Mouse (Mus musculus) testis, adult 2 months (tissue): ENCODE measurements around the gene Tspan2. TPM values are rescaled to one million over a fixed set of nuclear protein-coding genes. Genes with fewer than 3 reads are reported as not detected.

Source experiments
- H3K27ac ChIP-seq: fragments of 200-500 bp; 2 replicates; pipeline ENCODE4 v1.5.1; 2012; ENCODE audit warnings: low read depth, low read length; ENCODE audit not compliant: control insufficient read depth, insufficient read depth
- H3K27me3 ChIP-seq: fragments of 200-500 bp; 2 replicates; pipeline ENCODE4 v1.6.1; 2012; ENCODE audit warnings: mild to moderate bottlenecking, low read length, moderate library complexity; ENCODE audit not compliant: control insufficient read depth, insufficient read depth
- H3K36me3 ChIP-seq: fragments of 200-500 bp; 2 replicates; pipeline ENCODE4 v1.6.1; 2012; ENCODE audit warnings: mild to moderate bottlenecking, low read length; ENCODE audit not compliant: control insufficient read depth, insufficient read depth
- H3K4me1 ChIP-seq: fragments of 200-500 bp; 2 replicates; pipeline ENCODE4 v1.6.1; 2012; ENCODE audit warnings: low read length; ENCODE audit not compliant: control insufficient read depth, insufficient read depth
- H3K4me3 ChIP-seq: fragments of 200-500 bp; 2 replicates; pipeline ENCODE4 v1.5.1; 2012; ENCODE audit warnings: low read depth, mild to moderate bottlenecking, low read length, moderate library complexity, mixed read lengths; ENCODE audit not compliant: control insufficient read depth
- CTCF ChIP-seq: fragments of 200-500 bp; IDR thresholded peaks from 2 replicates; pipeline ENCODE4 v1.5.1; 2012; ENCODE audit warnings: low read depth, mild to moderate bottlenecking, inconsistent platforms, low read length, moderate library complexity; ENCODE audit not compliant: control insufficient read depth, insufficient read depth, insufficient replicate concordance
- POLR2A ChIP-seq: fragments of 200-500 bp; IDR thresholded peaks from 2 replicates; pipeline ENCODE4 v1.6.1; 2012; ENCODE audit warnings: low read depth, mild to moderate bottlenecking, inconsistent platforms, low read length, moderate library complexity; ENCODE audit not compliant: control insufficient read depth
- polyA plus RNA-seq: library from polyadenylated mRNA; depleted of rRNA; stranded (reverse); fragments of >200 nt; gene quantifications from 2 replicates; pipeline ENCODE4 v1.2.3, GENCODE M21; 2012; rRNA removed

The Tspan2 gene
- polyA plus RNA-seq, result 0.96 and 0.98 TPM in 2 replicates

GRCm38 (mm10) chr3:102734313-102735030 is at the start of gene Tspan2:
TSS of gene Tspan2 (plus strand) at chr3:102734529.
- no peak for TF ChIP-seq CTCF
- TF ChIP-seq POLR2A, result no peak

GRCm38 (mm10) chr3:102686861-102687260 is 47.5 kb upstream of the Tspan2 start:
- no peak overlapping the region for H3K27ac ChIP-seq
- TF ChIP-seq CTCF, result no peak
- no peak for TF ChIP-seq POLR2A

More at GRCm38 (mm10) chr3:102734313-102735030, at the start of gene Tspan2:
- H3K4me1 ChIP-seq, result peaks cover 14% of the 10 kb centered on the region
- H3K36me3 ChIP-seq, result no peaks in the 10 kb centered on the region
- no peaks in the 10 kb centered on the region for H3K27me3 ChIP-seq
- H3K27ac ChIP-seq, result no peak within 1 kb of the TSS
- H3K4me3 ChIP-seq, result peak within 1 kb of the TSS; percentile 78

GRCm38 (mm10) chr3:102687852-102688251 is 46.5 kb upstream of the Tspan2 start:
- TF ChIP-seq CTCF (no peak), POLR2A (no peak)
- Histone ChIP-seq H3K4me1 (no peaks in the 10 kb centered on the region), H3K36me3 (no peaks in the 10 kb centered on the region), H3K27me3 (no peaks in the 10 kb centered on the region), H3K4me3 (no peak overlapping the region), H3K27ac (no peak overlapping the region)

More at GRCm38 (mm10) chr3:102686861-102687260, 47.5 kb upstream of the Tspan2 start:
- Histone ChIP-seq H3K4me1 (no peaks in the 10 kb centered on the region), H3K27me3 (no peaks in the 10 kb centered on the region), H3K4me3 (no peak overlapping the region), H3K36me3 (no peaks in the 10 kb centered on the region)

GRCm38 (mm10) chr3:102691802-102692484 is 42.4 kb upstream of the Tspan2 start:
- H3K4me3 ChIP-seq, result no peak overlapping the region
- H3K36me3 ChIP-seq, result no peaks in the 10 kb centered on the region
- no peak for TF ChIP-seq POLR2A
- TF ChIP-seq CTCF, result peak; percentile 68; the same call in 1 of the 2 replicates
- H3K27ac ChIP-seq, result no peak overlapping the region
- no peaks in the 10 kb centered on the region for H3K4me1 ChIP-seq
- H3K27me3 ChIP-seq, result no peaks in the 10 kb centered on the region

- Histone ChIP-seq H3K27ac (no peak overlapping the region), H3K4me3 (no peak overlapping the region)
- TF ChIP-seq POLR2A, result no peak
Observed at GRCm38 (mm10) chr3:102692758-102693325, 41.5 kb upstream of the Tspan2 start.

GRCm38 (mm10) chr3:102698127-102698526 is 36.2 kb upstream of the Tspan2 start:
- Histone ChIP-seq H3K27ac (no peak overlapping the region), H3K4me3 (no peak overlapping the region), H3K27me3 (no peaks in the 10 kb centered on the region), H3K4me1 (peaks cover 6% of the 10 kb centered on the region), H3K36me3 (no peaks in the 10 kb centered on the region)
- TF ChIP-seq CTCF, result no peak
- no peak for TF ChIP-seq POLR2A

More at GRCm38 (mm10) chr3:102692758-102693325, 41.5 kb upstream of the Tspan2 start:
- Histone ChIP-seq H3K4me1 (no peaks in the 10 kb centered on the region), H3K36me3 (no peaks in the 10 kb centered on the region), H3K27me3 (no peaks in the 10 kb centered on the region)

- TF ChIP-seq CTCF (no peak), POLR2A (no peak)
- Histone ChIP-seq H3K27ac (peak overlapping the region; percentile 16; the same call in 1 of the 2 replicates), H3K4me3 (no peak overlapping the region), H3K36me3 (no peaks in the 10 kb centered on the region), H3K4me1 (peaks cover 6% of the 10 kb centered on the region), H3K27me3 (no peaks in the 10 kb centered on the region)
Observed at GRCm38 (mm10) chr3:102701303-102701702, 33.0 kb upstream of the Tspan2 start.
